Mouse (Mus musculus) spleen, adult 2 months (tissue): ENCODE data around the gene Sema4d. TPM values are rescaled to one million over a fixed set of nuclear protein-coding genes. Genes with fewer than 3 reads are reported as not detected.
"Not testable (repeated sequence)": the region's sequence is repeated elsewhere in the genome, so short reads cannot be mapped to it uniquely, and the experiment has no call there.

Source experiments
- DNase-seq, 2 experiments: peaks; one replicate each; pipeline versions ENCODE4 v3.0.0 to v3.0.0-alpha.2; 2012 to 2021; ENCODE audit warnings: low spot score in 2 of 2, low read depth in 1 of 2
- H3K27ac ChIP-seq: fragments of 200-500 bp; 2 replicates; pipeline ENCODE4 v1.5.1; 2012; ENCODE audit warnings: low read length, inconsistent platforms; ENCODE audit not compliant: insufficient read depth
- H3K27me3 ChIP-seq: fragments of 200-500 bp; 2 replicates; pipeline ENCODE4 v1.6.1; 2012; ENCODE audit warnings: mild to moderate bottlenecking, moderate library complexity, low read length, inconsistent platforms; ENCODE audit not compliant: control insufficient read depth, insufficient read depth
- H3K36me3 ChIP-seq: fragments of 200-500 bp; 2 replicates; pipeline ENCODE4 v1.6.1; 2012; ENCODE audit warnings: mild to moderate bottlenecking, low read length, inconsistent platforms; ENCODE audit not compliant: control insufficient read depth, insufficient read depth
- H3K4me1 ChIP-seq: fragments of 200-500 bp; 2 replicates; pipeline ENCODE4 v1.6.1; 2011; ENCODE audit warnings: inconsistent platforms; ENCODE audit not compliant: control insufficient read depth, insufficient read depth, insufficient read length
- H3K4me3 ChIP-seq: fragments of 200-500 bp; 2 replicates; pipeline ENCODE4 v1.5.1; 2011; ENCODE audit warnings: mild to moderate bottlenecking, inconsistent platforms; ENCODE audit not compliant: insufficient read depth, insufficient read length; ENCODE audit errors: extremely low read depth
- CTCF ChIP-seq: fragments of 200-500 bp; IDR thresholded peaks from 2 replicates; pipeline ENCODE4 v1.5.1; 2011; ENCODE audit warnings: mild to moderate bottlenecking, inconsistent platforms; ENCODE audit not compliant: insufficient read depth, insufficient read length, insufficient replicate concordance; ENCODE audit errors: extremely low read depth
- POLR2A ChIP-seq: fragments of 200-500 bp; IDR thresholded peaks from 2 replicates; pipeline ENCODE4 v1.6.1; 2011; ENCODE audit warnings: low read depth, low read length, inconsistent platforms
- WGBS: fragments of 180-500 bp; shearing (Covaris S2); methylation state at CpG from one replicate; pipeline ENCODE4 v1.1.7; 2018; 5-methylcytosine and 5-hydroxymethylcytosine counted together
- polyA plus RNA-seq: library from polyadenylated mRNA; depleted of rRNA; stranded (reverse); fragments of >200 nt; gene quantifications from 2 replicates; pipeline ENCODE4 v1.2.3, GENCODE M21; 2012

Gene Sema4d
- polyA plus RNA-seq, 1 experiment: 77.0 TPM

- no peak overlapping the region for H3K27ac ChIP-seq
- no peak overlapping the region for H3K4me3 ChIP-seq
- H3K4me1 ChIP-seq: no peaks in the 10 kb centered on the region
- no peaks in the 10 kb centered on the region for H3K27me3 ChIP-seq
- TF ChIP-seq POLR2A: no peak
- TF ChIP-seq CTCF: no peak
- WGBS: 95% methylated on average over 5 of the region's 5 CpGs
- H3K36me3 ChIP-seq: peaks cover 67% of the 10 kb centered on the region
- DNase-seq: no peak
Measured at GRCm38 (mm10) chr13:51681076-51681475, 112.5 kb downstream of the Sema4d start.

GRCm38 (mm10) chr13:51679332-51679731 lies 114.2 kb downstream of the Sema4d start:
- no peak for DNase-seq
- no peak for TF ChIP-seq POLR2A
- no peak for TF ChIP-seq CTCF
- H3K27me3 ChIP-seq: no peaks in the 10 kb centered on the region
- H3K4me1 ChIP-seq: no peaks in the 10 kb centered on the region
- peaks cover 62% of the 10 kb centered on the region for H3K36me3 ChIP-seq
- no peak overlapping the region for H3K27ac ChIP-seq
- 84% methylated on average over 4 of the region's 4 CpGs for WGBS
- H3K4me3 ChIP-seq: no peak overlapping the region

DNA sequence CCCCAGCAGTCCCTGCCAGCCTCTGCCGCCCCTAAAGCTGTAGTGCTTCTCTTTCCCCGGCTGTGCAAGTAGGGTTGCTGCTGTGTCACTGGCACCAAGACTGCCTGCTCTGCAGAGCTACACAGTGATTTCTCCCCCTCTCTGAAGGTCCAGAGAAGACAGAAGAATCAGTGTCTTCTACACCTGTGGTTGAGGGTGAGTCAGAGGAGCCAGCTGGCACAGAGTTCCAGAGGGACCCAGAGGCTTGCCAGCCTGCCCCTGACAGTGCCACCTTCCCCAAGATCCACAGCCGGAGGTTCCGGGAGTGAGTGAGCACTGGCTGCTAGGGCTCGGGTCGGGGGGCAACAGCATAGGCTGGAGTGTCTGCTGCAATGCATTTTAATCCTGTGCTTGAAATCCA lies 114.9 kb downstream of the Sema4d start:
- Histone ChIP-seq H3K36me3 (peaks cover 65% of the 10 kb centered on the region), H3K4me3 (no peak overlapping the region), H3K27ac (no peak overlapping the region), H3K27me3 (no peaks in the 10 kb centered on the region), H3K4me1 (no peaks in the 10 kb centered on the region)
- TF ChIP-seq CTCF (no peak), POLR2A (no peak)
- WGBS: 91% methylated on average over 6 of the region's 6 CpGs
- DNase-seq: no peak

- peaks cover 61% of the 10 kb centered on the region for H3K36me3 ChIP-seq
Measured at GRCm38 (mm10) chr13:51677630-51678185, 115.8 kb downstream of the Sema4d start.

GRCm38 (mm10) chr13:51677041-51677440 lies 116.5 kb downstream of the Sema4d start:
- no peak for TF ChIP-seq CTCF
- no peak for TF ChIP-seq POLR2A
- H3K4me1 ChIP-seq: no peaks in the 10 kb centered on the region
- H3K27ac ChIP-seq: no peak overlapping the region
- H3K27me3 ChIP-seq: no peaks in the 10 kb centered on the region
- no peak for DNase-seq
- H3K36me3 ChIP-seq: peaks cover 57% of the 10 kb centered on the region
- WGBS: 86% methylated on average over 12 of the region's 12 CpGs
- no peak overlapping the region for H3K4me3 ChIP-seq

More at GRCm38 (mm10) chr13:51677630-51678185, 115.8 kb downstream of the Sema4d start:
- H3K4me1 ChIP-seq: no peaks in the 10 kb centered on the region
- no peak overlapping the region for H3K27ac ChIP-seq
- no peak overlapping the region for H3K4me3 ChIP-seq
- WGBS: 84% methylated on average over 7 of the region's 7 CpGs
- no peak for DNase-seq
- no peaks in the 10 kb centered on the region for H3K27me3 ChIP-seq
- TF ChIP-seq POLR2A (no peak), CTCF (no peak)

DNA sequence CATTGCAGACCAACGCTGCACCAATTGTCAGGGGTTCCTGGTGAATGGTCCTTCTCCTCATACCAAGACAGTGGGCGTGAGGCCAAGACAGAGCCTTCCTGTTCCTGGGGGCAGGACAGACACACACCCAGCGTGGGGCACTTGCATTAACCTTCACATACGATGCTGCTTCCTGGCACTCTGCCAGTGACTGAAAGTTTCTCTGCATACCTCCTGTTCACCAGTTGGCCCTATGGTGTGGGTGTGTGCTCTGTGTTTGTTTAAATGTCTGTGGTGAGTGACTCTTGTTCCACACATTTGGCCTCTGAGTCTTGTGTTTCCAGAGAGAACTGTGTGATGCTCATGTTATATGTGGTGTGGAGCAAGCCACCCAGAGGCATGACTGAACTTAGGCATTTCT lies 116.9 kb downstream of the Sema4d start:
- Histone ChIP-seq H3K4me3 (no peak overlapping the region), H3K27ac (no peak overlapping the region), H3K4me1 (no peaks in the 10 kb centered on the region), H3K27me3 (no peaks in the 10 kb centered on the region), H3K36me3 (peaks cover 57% of the 10 kb centered on the region)
- 85% methylated on average over 4 of the region's 4 CpGs for WGBS
- TF ChIP-seq POLR2A: no peak
- TF ChIP-seq CTCF: no peak
- DNase-seq: no peak

GRCm38 (mm10) chr13:51668195-51668594 lies 125.4 kb downstream of the Sema4d start:
- H3K27me3 ChIP-seq, H3K27ac ChIP-seq, H3K4me1 ChIP-seq, H3K4me3 ChIP-seq, DNase-seq: not testable (repeated sequence)
- WGBS: 91% methylated on average over 12 of the region's 12 CpGs
- peaks cover 41% of the 10 kb centered on the region for H3K36me3 ChIP-seq
